Mouse (Mus musculus): ENCODE measurements around the gene Gjc1. TPM values are rescaled to one million over a fixed set of nuclear protein-coding genes. Genes with fewer than 3 reads are reported as not detected.

Gjc1 gene
- polyA plus RNA-seq (2014; fragmentation: Nextera tagmentation; extraction: Ambion mirVana) = 95.7 and 96.1 TPM in 2 replicates

- H3K4me3 ChIP-seq (ENCODE audit: low read depth, low read length) = peak within 1 kb of the TSS; percentile 93
- H3K9ac ChIP-seq (ENCODE audit: low read length) = peak within 1 kb of the TSS; percentile 99
- no peaks in the 10 kb centered on the region; the same call in 1 of the 2 replicates for H3K27me3 ChIP-seq (ENCODE audit: control insufficient read depth, insufficient read depth, low read length)
- DNase-seq (ENCODE audit: low spot score) = peak; percentile 90
- peaks cover 10% of the 10 kb centered on the region; the same call in 1 of the 2 replicates for H3K4me1 ChIP-seq (replicated peaks; ENCODE audit: control insufficient read depth, insufficient read depth, low read length)
- no peaks in the 10 kb centered on the region for H3K36me3 ChIP-seq (ENCODE audit: control insufficient read depth, insufficient read depth, low read length)
- peak; percentile 80 for ATAC-seq (replicated peaks; ENCODE audit: low FRiP score)
- H3K27ac ChIP-seq (ENCODE audit: low read depth, low read length) = peak within 1 kb of the TSS; percentile 96
- peak within 1 kb of the TSS; percentile 63 for H3K4me2 ChIP-seq (ENCODE audit: low read depth, low read length, severe bottlenecking)
- under 1% methylated on average over 74 of the region's 97 CpGs for WGBS
- no peaks in the 10 kb centered on the region for H3K9me3 ChIP-seq (ENCODE audit: control insufficient read depth, low read length)
Observed at GRCm38 (mm10) chr11:102819021-102819782, at the start of gene Gjc1. Gene Gjc1 (minus strand): TSS chr11:102819700.

DNA sequence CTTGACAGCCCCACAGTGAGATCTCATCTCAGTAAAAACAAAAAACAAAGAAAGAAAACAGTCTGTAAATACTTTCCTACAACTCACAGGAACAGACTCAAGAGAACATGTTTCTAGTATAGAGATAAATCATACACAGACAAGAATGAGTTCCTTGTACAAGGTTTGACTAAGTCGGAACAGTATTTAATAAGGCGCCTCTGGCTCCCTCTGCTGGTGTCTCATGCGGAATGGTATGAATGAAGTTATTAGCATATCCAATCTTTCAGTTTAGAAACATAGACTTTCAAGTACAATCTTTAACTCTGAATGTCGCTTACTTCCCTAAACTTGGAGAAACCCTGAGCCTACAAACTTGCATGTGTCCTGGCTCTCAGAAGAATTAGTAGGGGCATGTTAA, 44.8 kb upstream of the Gjc1 start:
- Histone ChIP-seq H3K4me2 (ENCODE audit: low read depth, low read length, severe bottlenecking) (no peak overlapping the region), H3K9ac (ENCODE audit: low read length) (no peak overlapping the region), H3K36me3 (ENCODE audit: control insufficient read depth, insufficient read depth, low read length) (peaks cover 8% of the 10 kb centered on the region), H3K4me3 (ENCODE audit: low read depth, low read length) (no peak overlapping the region), H3K9me3 (ENCODE audit: control insufficient read depth, low read length) (no peaks in the 10 kb centered on the region), H3K4me1 (replicated peaks; ENCODE audit: control insufficient read depth, insufficient read depth, low read length) (no peaks in the 10 kb centered on the region), H3K27me3 (ENCODE audit: control insufficient read depth, insufficient read depth, low read length) (no peaks in the 10 kb centered on the region), H3K27ac (ENCODE audit: low read depth, low read length) (no peak overlapping the region)
- 55% methylated on average over 4 of the region's 4 CpGs for WGBS
- ATAC-seq (replicated peaks; ENCODE audit: low FRiP score) = no peak
- peak; percentile 77 for DNase-seq (ENCODE audit: low spot score)

- no peaks in the 10 kb centered on the region for H3K4me1 ChIP-seq (replicated peaks; ENCODE audit: control insufficient read depth, insufficient read depth, low read length)
- H3K36me3 ChIP-seq (ENCODE audit: control insufficient read depth, insufficient read depth, low read length) = peaks cover 11% of the 10 kb centered on the region
- H3K9me3 ChIP-seq (ENCODE audit: control insufficient read depth, low read length) = no peaks in the 10 kb centered on the region
- no peak overlapping the region for H3K4me3 ChIP-seq (ENCODE audit: low read depth, low read length)
- WGBS = 90% methylated on average over 8 of the region's 8 CpGs
- no peak overlapping the region for H3K9ac ChIP-seq (ENCODE audit: low read length)
- no peak overlapping the region for H3K27ac ChIP-seq (ENCODE audit: low read depth, low read length)
- no peak overlapping the region for H3K4me2 ChIP-seq (ENCODE audit: low read depth, low read length, severe bottlenecking)
- H3K27me3 ChIP-seq (ENCODE audit: control insufficient read depth, insufficient read depth, low read length) = no peaks in the 10 kb centered on the region
- DNase-seq (ENCODE audit: low spot score) (no peak), ATAC-seq (replicated peaks; ENCODE audit: low FRiP score) (no peak)
Observed at GRCm38 (mm10) chr11:102859933-102860332, 40.4 kb upstream of the Gjc1 start.

DNA sequence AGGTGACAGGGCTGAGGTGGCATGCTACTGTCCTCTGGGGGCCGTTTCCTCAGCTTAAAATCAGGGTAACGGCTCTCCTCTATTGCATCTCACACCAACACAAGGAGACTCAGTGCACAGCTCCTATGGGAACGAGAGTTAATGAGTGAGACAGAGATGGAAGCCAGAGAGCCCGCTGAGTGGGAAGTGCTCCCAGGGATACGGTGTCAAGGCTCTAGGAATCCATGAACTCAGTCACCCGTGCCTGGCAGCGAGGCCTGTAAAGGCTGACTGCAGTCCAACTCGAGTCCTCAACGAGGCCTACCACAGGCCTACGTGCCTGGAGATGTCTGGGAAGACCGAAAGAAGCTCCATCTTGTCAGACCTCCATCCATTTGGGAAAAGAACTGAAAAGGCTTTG, 39.5 kb upstream of the Gjc1 start:
- Histone ChIP-seq H3K9me3 (ENCODE audit: control insufficient read depth, low read length) (no peaks in the 10 kb centered on the region), H3K27me3 (ENCODE audit: control insufficient read depth, insufficient read depth, low read length) (no peaks in the 10 kb centered on the region), H3K36me3 (ENCODE audit: control insufficient read depth, insufficient read depth, low read length) (peaks cover 12% of the 10 kb centered on the region), H3K9ac (ENCODE audit: low read length) (no peak overlapping the region), H3K4me1 (replicated peaks; ENCODE audit: control insufficient read depth, insufficient read depth, low read length) (no peaks in the 10 kb centered on the region), H3K27ac (ENCODE audit: low read depth, low read length) (no peak overlapping the region), H3K4me2 (ENCODE audit: low read depth, low read length, severe bottlenecking) (no peak overlapping the region), H3K4me3 (ENCODE audit: low read depth, low read length) (no peak overlapping the region)
- no peak for ATAC-seq (replicated peaks; ENCODE audit: low FRiP score)
- 92% methylated on average over 11 of the region's 11 CpGs for WGBS
- no peak for DNase-seq (ENCODE audit: low spot score)

- peaks cover 11% of the 10 kb centered on the region; the same call in 1 of the 2 replicates for H3K36me3 ChIP-seq (ENCODE audit: control insufficient read depth, insufficient read depth, low read length)
- no peak for ATAC-seq (replicated peaks; ENCODE audit: low FRiP score)
- H3K9ac ChIP-seq (ENCODE audit: low read length) = no peak overlapping the region
- no peak overlapping the region for H3K4me2 ChIP-seq (ENCODE audit: low read depth, low read length, severe bottlenecking)
- no peak overlapping the region for H3K27ac ChIP-seq (ENCODE audit: low read depth, low read length)
- 78% methylated on average over 6 of the region's 6 CpGs for WGBS
- DNase-seq (ENCODE audit: low spot score) = no peak
- no peaks in the 10 kb centered on the region for H3K4me1 ChIP-seq (replicated peaks; ENCODE audit: control insufficient read depth, insufficient read depth, low read length)
- no peak overlapping the region for H3K4me3 ChIP-seq (ENCODE audit: low read depth, low read length)
- no peaks in the 10 kb centered on the region for H3K9me3 ChIP-seq (ENCODE audit: control insufficient read depth, low read length)
- no peaks in the 10 kb centered on the region for H3K27me3 ChIP-seq (ENCODE audit: control insufficient read depth, insufficient read depth, low read length)
Observed at GRCm38 (mm10) chr11:102855941-102856340, 36.4 kb upstream of the Gjc1 start.

GRCm38 (mm10) chr11:102853760-102854159, 34.3 kb upstream of the Gjc1 start:
- Histone ChIP-seq H3K36me3 (ENCODE audit: control insufficient read depth, insufficient read depth, low read length) (peaks cover 12% of the 10 kb centered on the region; the same call in 1 of the 2 replicates), H3K4me1 (replicated peaks; ENCODE audit: control insufficient read depth, insufficient read depth, low read length) (no peaks in the 10 kb centered on the region), H3K27me3 (ENCODE audit: control insufficient read depth, insufficient read depth, low read length) (no peaks in the 10 kb centered on the region), H3K27ac (ENCODE audit: low read depth, low read length) (no peak overlapping the region), H3K4me3 (ENCODE audit: low read depth, low read length) (no peak overlapping the region), H3K9me3 (ENCODE audit: control insufficient read depth, low read length) (no peaks in the 10 kb centered on the region), H3K9ac (ENCODE audit: low read length) (no peak overlapping the region), H3K4me2 (ENCODE audit: low read depth, low read length, severe bottlenecking) (no peak overlapping the region)
- DNase-seq (ENCODE audit: low spot score) = no peak
- ATAC-seq (replicated peaks; ENCODE audit: low FRiP score) = no peak

DNA sequence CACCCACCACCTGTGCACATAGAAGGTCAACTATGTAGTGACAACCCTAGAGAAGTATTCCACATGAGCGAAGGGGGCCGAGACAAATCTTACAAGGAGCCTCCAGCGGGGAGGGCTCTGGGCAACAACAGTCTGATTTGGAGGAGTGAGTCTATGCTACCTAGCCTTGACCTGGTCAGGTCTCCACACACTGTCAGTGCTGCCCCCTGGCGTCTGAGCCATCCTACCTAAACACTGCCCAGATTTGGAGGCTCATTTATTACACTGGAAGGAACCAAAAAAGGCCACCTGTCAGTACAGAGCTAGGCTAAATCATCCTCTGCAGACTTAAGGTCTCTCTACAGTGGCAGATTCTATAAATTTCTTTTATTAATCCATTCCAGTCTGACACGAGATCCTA, 32.4 kb upstream of the Gjc1 start:
- ATAC-seq (replicated peaks; ENCODE audit: low FRiP score) (0 out of 2 replicates have a peak, but pooled peaks have one; percentile 30), DNase-seq (ENCODE audit: low spot score) (peak; percentile 83)
- Histone ChIP-seq H3K27ac (ENCODE audit: low read depth, low read length) (no peak overlapping the region), H3K9ac (ENCODE audit: low read length) (no peak overlapping the region), H3K4me3 (ENCODE audit: low read depth, low read length) (no peak overlapping the region), H3K9me3 (ENCODE audit: control insufficient read depth, low read length) (no peaks in the 10 kb centered on the region), H3K27me3 (ENCODE audit: control insufficient read depth, insufficient read depth, low read length) (no peaks in the 10 kb centered on the region), H3K4me2 (ENCODE audit: low read depth, low read length, severe bottlenecking) (no peak overlapping the region), H3K4me1 (replicated peaks; ENCODE audit: control insufficient read depth, insufficient read depth, low read length) (no peaks in the 10 kb centered on the region), H3K36me3 (ENCODE audit: control insufficient read depth, insufficient read depth, low read length) (peaks cover 17% of the 10 kb centered on the region; the same call in 1 of the 2 replicates)
- WGBS = 71% methylated on average over 5 of the region's 5 CpGs

DNA sequence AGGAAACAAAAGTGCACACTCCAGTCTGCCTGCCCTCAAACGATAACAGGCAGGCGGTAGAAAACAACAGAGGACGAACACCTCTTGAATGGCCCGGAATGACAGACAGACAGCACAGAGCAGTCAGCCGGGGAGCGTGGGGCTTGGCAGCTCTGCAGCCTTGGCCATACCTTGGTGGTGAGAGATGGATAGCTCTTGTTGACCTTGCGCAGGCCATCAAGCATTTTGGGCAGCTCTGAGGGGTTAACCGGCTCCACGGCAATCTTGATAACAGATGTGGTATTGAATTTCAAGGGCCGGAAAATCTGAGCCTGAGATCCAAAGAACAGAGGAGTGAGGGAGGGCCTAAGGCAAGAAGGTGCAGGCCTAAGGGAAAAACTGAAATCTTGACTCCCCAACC, 26.4 kb upstream of the Gjc1 start:
- Histone ChIP-seq H3K4me2 (ENCODE audit: low read depth, low read length, severe bottlenecking) (no peak overlapping the region), H3K27ac (ENCODE audit: low read depth, low read length) (no peak overlapping the region), H3K4me1 (replicated peaks; ENCODE audit: control insufficient read depth, insufficient read depth, low read length) (no peaks in the 10 kb centered on the region), H3K27me3 (ENCODE audit: control insufficient read depth, insufficient read depth, low read length) (no peaks in the 10 kb centered on the region), H3K9me3 (ENCODE audit: control insufficient read depth, low read length) (no peaks in the 10 kb centered on the region), H3K36me3 (ENCODE audit: control insufficient read depth, insufficient read depth, low read length) (peaks cover 38% of the 10 kb centered on the region), H3K9ac (ENCODE audit: low read length) (no peak overlapping the region), H3K4me3 (ENCODE audit: low read depth, low read length) (no peak overlapping the region)
- ATAC-seq (replicated peaks; ENCODE audit: low FRiP score) = no peak
- WGBS = 90% methylated on average over 10 of the region's 10 CpGs
- no peak for DNase-seq (ENCODE audit: low spot score)

Measured in forebrain, embryonic 11.5 days (tissue).